Mouse (Mus musculus) ovary, adult 18-20 months (tissue): Measurements from ENCODE around the gene Capzb.

Experiments used
- DNase-seq: peaks from one replicate; pipeline ENCODE4 v3.0.0; 2022; ENCODE audit warnings: low spot score, mixed read lengths

The Capzb gene

GRCm38 (mm10) chr4:139238612-139239011 lies 45.9 kb downstream of the Capzb start:
- no peak for DNase-seq

GRCm38 (mm10) chr4:139240334-139240733 lies 47.6 kb downstream of the Capzb start:
- DNase-seq: no peak

GRCm38 (mm10) chr4:139241678-139242606 lies 49.2 kb downstream of the Capzb start:
- DNase-seq: no peak

GRCm38 (mm10) chr4:139242607-139242955 lies 49.9 kb downstream of the Capzb start:
- DNase-seq: no peak

GRCm38 (mm10) chr4:139244176-139244575 lies 51.5 kb downstream of the Capzb start:
- no peak for DNase-seq

- DNase-seq: no peak
Observed at GRCm38 (mm10) chr4:139244766-139245165, 52.1 kb downstream of the Capzb start.

- DNase-seq: no peak
Observed at GRCm38 (mm10) chr4:139245534-139245933, 52.8 kb downstream of the Capzb start.

- no peak for DNase-seq
Observed at GRCm38 (mm10) chr4:139246130-139246877, 53.6 kb downstream of the Capzb start.

GRCm38 (mm10) chr4:139247966-139248365 lies 55.3 kb downstream of the Capzb start:
- no peak for DNase-seq

GRCm38 (mm10) chr4:139248736-139249135 lies 56.0 kb downstream of the Capzb start:
- no peak for DNase-seq

- no peak for DNase-seq
Observed at GRCm38 (mm10) chr4:139250043-139250442, 57.3 kb downstream of the Capzb start.

- DNase-seq: peak; percentile 64
Observed at GRCm38 (mm10) chr4:139250886-139251285, 58.2 kb downstream of the Capzb start.

GRCm38 (mm10) chr4:139252051-139252760 lies 59.5 kb downstream of the Capzb start:
- peak; percentile 80 for DNase-seq

GRCm38 (mm10) chr4:139253206-139253605 lies 60.5 kb downstream of the Capzb start:
- DNase-seq: no peak

- DNase-seq: no peak
Observed at GRCm38 (mm10) chr4:139256146-139256545, 63.4 kb downstream of the Capzb start.

GRCm38 (mm10) chr4:139256708-139257107 lies 64.0 kb downstream of the Capzb start:
- no peak for DNase-seq

GRCm38 (mm10) chr4:139258621-139259301 lies 66.1 kb downstream of the Capzb start:
- DNase-seq: no peak

- no peak for DNase-seq
Observed at GRCm38 (mm10) chr4:139259302-139259871, 66.7 kb downstream of the Capzb start.

GRCm38 (mm10) chr4:139262981-139263380 lies 70.3 kb downstream of the Capzb start:
- DNase-seq: no peak

GRCm38 (mm10) chr4:139265783-139266499 lies 73.2 kb downstream of the Capzb start:
- no peak for DNase-seq

GRCm38 (mm10) chr4:139266500-139266865 lies 73.8 kb downstream of the Capzb start:
- no peak for DNase-seq
